Mouse (Mus musculus): ENCODE measurements around the gene Nlrp9c. TPM values are rescaled to one million over a fixed set of nuclear protein-coding genes. Genes with fewer than 3 reads are reported as not detected.
"Not testable (repeated sequence)": the region's sequence is repeated elsewhere in the genome, so short reads cannot be mapped to it uniquely, and the experiment has no call there.

Gene Nlrp9c
- not detected in 2 replicates for polyA plus RNA-seq (2011; ENCODE audit: insufficient read length, low read depth, missing spikeins)

- H3K4me3 ChIP-seq (ENCODE audit: insufficient read depth, low read length); H3K4me1 ChIP-seq (ENCODE audit: control insufficient read depth, insufficient read depth, low read length); H3K27ac ChIP-seq (ENCODE audit: insufficient read depth, low read length): not testable (repeated sequence)
These were observed at the start of gene Nlrp9c for GRCm38 (mm10) chr7:26403600-26403999. TSS of gene Nlrp9c (minus strand) at chr7:26403700.

- Histone ChIP-seq H3K27ac (ENCODE audit: insufficient read depth, low read length) (no peak within 1 kb of the TSS), H3K4me3 (ENCODE audit: insufficient read depth, low read length) (no peak within 1 kb of the TSS), H3K4me1 (ENCODE audit: control insufficient read depth, insufficient read depth, low read length) (no peaks in the 10 kb centered on the region)
- no peak for TF ChIP-seq CTCF (IDR thresholded peaks at IDR 0.05; ENCODE audit: borderline replicate concordance, insufficient read depth, low read length)
- TF ChIP-seq POLR2A (IDR thresholded peaks at IDR 0.05; ENCODE audit: low read depth, low read length), result no peak
These were observed 31.3 kb upstream of the Nlrp9c start, which contains the start of gene Nlrp4a for GRCm38 (mm10) chr7:26434813-26435212. TSS of gene Nlrp4a (plus strand) at chr7:26435113.

GRCm38 (mm10) chr7:26391811-26392210 is 11.7 kb downstream of the Nlrp9c start:
- H3K4me3 ChIP-seq (ENCODE audit: insufficient read depth, low read length); H3K4me1 ChIP-seq (ENCODE audit: control insufficient read depth, insufficient read depth, low read length): not testable (repeated sequence)

GRCm38 (mm10) chr7:26391137-26391536 is 12.4 kb downstream of the Nlrp9c start:
- not testable (repeated sequence) for H3K4me3 ChIP-seq (ENCODE audit: insufficient read depth, low read length); H3K4me1 ChIP-seq (ENCODE audit: control insufficient read depth, insufficient read depth, low read length); H3K27ac ChIP-seq (ENCODE audit: insufficient read depth, low read length)

More at GRCm38 (mm10) chr7:26391811-26392210, 11.7 kb downstream of the Nlrp9c start:
- not testable (repeated sequence) for H3K27ac ChIP-seq (ENCODE audit: insufficient read depth, low read length)

GRCm38 (mm10) chr7:26386691-26387090 is 16.8 kb downstream of the Nlrp9c start:
- H3K4me3 ChIP-seq (ENCODE audit: insufficient read depth, low read length); H3K4me1 ChIP-seq (ENCODE audit: control insufficient read depth, insufficient read depth, low read length); H3K27ac ChIP-seq (ENCODE audit: insufficient read depth, low read length): not testable (repeated sequence)

- H3K4me1 ChIP-seq (ENCODE audit: control insufficient read depth, insufficient read depth, low read length), result no peaks in the 10 kb centered on the region
- no peak overlapping the region for H3K27ac ChIP-seq (ENCODE audit: insufficient read depth, low read length)
- TF ChIP-seq CTCF (IDR thresholded peaks at IDR 0.05; ENCODE audit: borderline replicate concordance, insufficient read depth, low read length) (no peak), POLR2A (IDR thresholded peaks at IDR 0.05; ENCODE audit: low read depth, low read length) (no peak)
- H3K4me3 ChIP-seq (ENCODE audit: insufficient read depth, low read length), result no peak overlapping the region
These were observed 22.7 kb downstream of the Nlrp9c start for GRCm38 (mm10) chr7:26380807-26381206.

GRCm38 (mm10) chr7:26373221-26373620 is 30.3 kb downstream of the Nlrp9c start:
- H3K27ac ChIP-seq (ENCODE audit: insufficient read depth, low read length); H3K4me3 ChIP-seq (ENCODE audit: insufficient read depth, low read length); H3K4me1 ChIP-seq (ENCODE audit: control insufficient read depth, insufficient read depth, low read length): not testable (repeated sequence)

GRCm38 (mm10) chr7:26356719-26357118 is 46.8 kb downstream of the Nlrp9c start:
- not testable (repeated sequence) for H3K4me1 ChIP-seq (ENCODE audit: control insufficient read depth, insufficient read depth, low read length); H3K27ac ChIP-seq (ENCODE audit: insufficient read depth, low read length); H3K4me3 ChIP-seq (ENCODE audit: insufficient read depth, low read length)

GRCm38 (mm10) chr7:26352258-26352657 is 51.2 kb downstream of the Nlrp9c start:
- H3K4me3 ChIP-seq (ENCODE audit: insufficient read depth, low read length); H3K4me1 ChIP-seq (ENCODE audit: control insufficient read depth, insufficient read depth, low read length); H3K27ac ChIP-seq (ENCODE audit: insufficient read depth, low read length): not testable (repeated sequence)

GRCm38 (mm10) chr7:26350177-26350576 is 53.3 kb downstream of the Nlrp9c start:
- not testable (repeated sequence) for H3K4me3 ChIP-seq (ENCODE audit: insufficient read depth, low read length)

GRCm38 (mm10) chr7:26320361-26320760 is 83.1 kb downstream of the Nlrp9c start:
- not testable (repeated sequence) for H3K4me3 ChIP-seq (ENCODE audit: insufficient read depth, low read length); H3K27ac ChIP-seq (ENCODE audit: insufficient read depth, low read length); H3K4me1 ChIP-seq (ENCODE audit: control insufficient read depth, insufficient read depth, low read length)

More at GRCm38 (mm10) chr7:26350177-26350576, 53.3 kb downstream of the Nlrp9c start:
- not testable (repeated sequence) for H3K4me1 ChIP-seq (ENCODE audit: control insufficient read depth, insufficient read depth, low read length); H3K27ac ChIP-seq (ENCODE audit: insufficient read depth, low read length)

GRCm38 (mm10) chr7:26315809-26316208 is 87.7 kb downstream of the Nlrp9c start:
- H3K4me1 ChIP-seq (ENCODE audit: control insufficient read depth, insufficient read depth, low read length); H3K4me3 ChIP-seq (ENCODE audit: insufficient read depth, low read length): not testable (repeated sequence)

GRCm38 (mm10) chr7:26315194-26315593 is 88.3 kb downstream of the Nlrp9c start:
- not testable (repeated sequence) for H3K4me3 ChIP-seq (ENCODE audit: insufficient read depth, low read length); H3K27ac ChIP-seq (ENCODE audit: insufficient read depth, low read length); H3K4me1 ChIP-seq (ENCODE audit: control insufficient read depth, insufficient read depth, low read length)

More at GRCm38 (mm10) chr7:26315809-26316208, 87.7 kb downstream of the Nlrp9c start:
- not testable (repeated sequence) for H3K27ac ChIP-seq (ENCODE audit: insufficient read depth, low read length)

GRCm38 (mm10) chr7:26311786-26312185 is 91.7 kb downstream of the Nlrp9c start:
- H3K4me1 ChIP-seq (ENCODE audit: control insufficient read depth, insufficient read depth, low read length); H3K27ac ChIP-seq (ENCODE audit: insufficient read depth, low read length); H3K4me3 ChIP-seq (ENCODE audit: insufficient read depth, low read length): not testable (repeated sequence)

GRCm38 (mm10) chr7:26306926-26307325 is 96.6 kb downstream of the Nlrp9c start, which contains the start of gene Cyp2a4:
TSS of gene Cyp2a4 (plus strand) at chr7:26307169.
- not testable (repeated sequence) for H3K4me3 ChIP-seq (ENCODE audit: insufficient read depth, low read length); H3K4me1 ChIP-seq (ENCODE audit: control insufficient read depth, insufficient read depth, low read length); H3K27ac ChIP-seq (ENCODE audit: insufficient read depth, low read length)

GRCm38 (mm10) chr7:26303429-26304166 is 99.9 kb downstream of the Nlrp9c start:
- not testable (repeated sequence) for H3K4me3 ChIP-seq (ENCODE audit: insufficient read depth, low read length); H3K27ac ChIP-seq (ENCODE audit: insufficient read depth, low read length); H3K4me1 ChIP-seq (ENCODE audit: control insufficient read depth, insufficient read depth, low read length)
